Mouse (Mus musculus) kidney, embryonic 14.5 days (tissue): ENCODE measurements around the gene Bmp8b. TPM values are rescaled to one million over a fixed set of nuclear protein-coding genes. Genes with fewer than 3 reads are reported as not detected.
"Not testable (repeated sequence)": the region's sequence is repeated elsewhere in the genome, so short reads cannot be mapped to it uniquely, and the experiment has no call there.

Source experiments
- ATAC-seq: fragments of 200-750 bp; cut with Nextera tagmentation; 2 replicates; pipeline ENCODE4 v1.8.0; 2017; ENCODE audit warnings: moderate number of reproducible peaks, mild to moderate bottlenecking, moderate TSS enrichment, moderate library complexity; ENCODE audit not compliant: low FRiP score, low TSS enrichment
- H3K27ac ChIP-seq: fragments of 300-500 bp; sonication (generic); 2 replicates; pipeline ENCODE4 v1.5.1; 2014; ENCODE audit warnings: low read depth, mild to moderate bottlenecking, low read length, moderate library complexity, mixed read lengths
- H3K27me3 ChIP-seq: fragments of 300-500 bp; sonication (generic); 2 replicates; pipeline ENCODE4 v1.6.1; 2014; ENCODE audit warnings: mild to moderate bottlenecking, low read length; ENCODE audit not compliant: control insufficient read depth, insufficient read depth
- H3K36me3 ChIP-seq: fragments of 300-500 bp; sonication (generic); 2 replicates; pipeline ENCODE4 v1.6.1; 2014; ENCODE audit warnings: low read length, mixed read lengths; ENCODE audit not compliant: control insufficient read depth, insufficient read depth
- H3K4me1 ChIP-seq: fragments of 300-500 bp; sonication (generic); 2 replicates; pipeline ENCODE4 v1.6.1; 2014; ENCODE audit warnings: low read length, mixed read lengths; ENCODE audit not compliant: control insufficient read depth, insufficient read depth
- H3K4me2 ChIP-seq: fragments of 300-500 bp; sonication (generic); replicated peaks from 2 replicates; pipeline ENCODE4 v1.6.1; 2014; ENCODE audit warnings: low read depth, mild to moderate bottlenecking, low read length
- H3K4me3 ChIP-seq: fragments of 300-500 bp; sonication (generic); 2 replicates; pipeline ENCODE4 v1.5.1; 2014; ENCODE audit warnings: mild to moderate bottlenecking, low read length
- H3K9ac ChIP-seq: fragments of 300-500 bp; sonication (generic); 2 replicates; pipeline ENCODE4 v1.6.1; 2014; ENCODE audit warnings: low read depth, mild to moderate bottlenecking, low read length, moderate library complexity
- H3K9me3 ChIP-seq: fragments of 300-500 bp; sonication (generic); 2 replicates; pipeline ENCODE4 v1.6.1; 2016; ENCODE audit warnings: low read length; ENCODE audit not compliant: control insufficient read depth
- WGBS: fragments of 180-500 bp; shearing (Covaris S2); extraction: QIAGEN DNeasy Blood & Tissue Kit; methylation state at CpG from one replicate; pipeline ENCODE4 v1.1.7; 2014; 5-methylcytosine and 5-hydroxymethylcytosine counted together
- polyA plus RNA-seq: library from polyadenylated mRNA; unstranded; fragments of >200 nt; fragmentation: Nextera tagmentation; extraction: Ambion mirVana; gene quantifications from 2 replicates; pipeline ENCODE4 v1.2.1, GENCODE M21; 2014

Gene Bmp8b
- polyA plus RNA-seq, 1 experiment from 2014 or later: 0.16 TPM

GRCm38 (mm10) chr4:123155427-123155826 is 50.5 kb downstream of the Bmp8b start:
- H3K27me3 ChIP-seq: no peaks in the 10 kb centered on the region; the same call in 1 of the 2 replicates
- H3K36me3 ChIP-seq: no peaks in the 10 kb centered on the region
- 0 out of 2 replicates have a peak, but pooled peaks cover 2% of the 10 kb centered on the region for H3K9me3 ChIP-seq
- no peak overlapping the region for H3K27ac ChIP-seq
- H3K4me2 ChIP-seq: no peak overlapping the region
- ATAC-seq: no peak
- 58% methylated on average over 2 of the region's 2 CpGs for WGBS
- no peaks in the 10 kb centered on the region for H3K4me1 ChIP-seq
- H3K9ac ChIP-seq: no peak overlapping the region
- no peak overlapping the region for H3K4me3 ChIP-seq

- Histone ChIP-seq H3K27me3 (no peaks in the 10 kb centered on the region; the same call in 1 of the 2 replicates), H3K4me3 (no peak overlapping the region), H3K4me2 (no peak overlapping the region), H3K36me3 (no peaks in the 10 kb centered on the region), H3K9ac (no peak overlapping the region), H3K4me1 (no peaks in the 10 kb centered on the region), H3K27ac (no peak overlapping the region), H3K9me3 (0 out of 2 replicates have a peak, but pooled peaks cover 2% of the 10 kb centered on the region)
- ATAC-seq: no peak
Measured at GRCm38 (mm10) chr4:123155840-123156239, 50.9 kb downstream of the Bmp8b start.

GRCm38 (mm10) chr4:123160571-123160970 is 55.6 kb downstream of the Bmp8b start:
- Histone ChIP-seq H3K27ac (no peak overlapping the region), H3K36me3 (no peaks in the 10 kb centered on the region), H3K4me2 (no peak overlapping the region), H3K9ac (no peak overlapping the region), H3K9me3 (0 out of 2 replicates have a peak, but pooled peaks cover 2% of the 10 kb centered on the region), H3K27me3 (no peaks in the 10 kb centered on the region), H3K4me3 (no peak overlapping the region), H3K4me1 (no peaks in the 10 kb centered on the region)
- no peak for ATAC-seq
- WGBS: 80% methylated on average over 6 of the region's 6 CpGs

GRCm38 (mm10) chr4:123161251-123161650 is 56.3 kb downstream of the Bmp8b start:
- H3K9ac ChIP-seq, H3K4me2 ChIP-seq, H3K4me3 ChIP-seq, ATAC-seq, H3K9me3 ChIP-seq, H3K27ac ChIP-seq, H3K27me3 ChIP-seq, H3K4me1 ChIP-seq, H3K36me3 ChIP-seq: not testable (repeated sequence)
- WGBS: 45% methylated on average over 3 of the region's 3 CpGs

GRCm38 (mm10) chr4:123162305-123162917 is 57.4 kb downstream of the Bmp8b start:
- ATAC-seq: no peak
- 10% methylated on average over 15 of the region's 15 CpGs for WGBS
- Histone ChIP-seq H3K4me1 (no peaks in the 10 kb centered on the region), H3K27me3 (no peaks in the 10 kb centered on the region), H3K4me3 (no peak overlapping the region), H3K9ac (no peak overlapping the region), H3K4me2 (0 out of 2 replicates have a peak overlapping the region, but pooled peaks have one; percentile 1), H3K27ac (no peak overlapping the region), H3K9me3 (0 out of 2 replicates have a peak, but pooled peaks cover 2% of the 10 kb centered on the region), H3K36me3 (no peaks in the 10 kb centered on the region)

- Histone ChIP-seq H3K27me3 (no peaks in the 10 kb centered on the region), H3K4me2 (no peak overlapping the region), H3K27ac (no peak overlapping the region), H3K4me1 (no peaks in the 10 kb centered on the region), H3K9me3 (0 out of 2 replicates have a peak, but pooled peaks cover 2% of the 10 kb centered on the region), H3K36me3 (no peaks in the 10 kb centered on the region), H3K9ac (no peak overlapping the region), H3K4me3 (no peak overlapping the region)
- ATAC-seq: no peak
- WGBS: 60% methylated on average over 15 of the region's 15 CpGs
Measured at GRCm38 (mm10) chr4:123164157-123164556, 59.2 kb downstream of the Bmp8b start.

GRCm38 (mm10) chr4:123171811-123172210 is 66.8 kb downstream of the Bmp8b start:
- H3K27me3 ChIP-seq: no peaks in the 10 kb centered on the region
- H3K4me1 ChIP-seq: no peaks in the 10 kb centered on the region
- no peak overlapping the region for H3K4me2 ChIP-seq
- ATAC-seq: no peak
- H3K9ac ChIP-seq: no peak overlapping the region
- no peaks in the 10 kb centered on the region for H3K9me3 ChIP-seq
- no peak overlapping the region for H3K4me3 ChIP-seq
- H3K36me3 ChIP-seq: no peaks in the 10 kb centered on the region
- H3K27ac ChIP-seq: no peak overlapping the region

Other genes starting within 250 kb of the Bmp8b start
- 45.6 and 76.7 TPM in 2 replicates for gene Cap1, start 219.1 kb upstream of the Bmp8b start, polyA plus RNA-seq
- gene Mfsd2a, start 144.0 kb upstream of the Bmp8b start, polyA plus RNA-seq: 3.1 and 3.4 TPM in 2 replicates
- 7.9 and 13.8 TPM in 2 replicates for gene Mycl, start 109.5 kb upstream of the Bmp8b start, polyA plus RNA-seq
- 15.8 and 21.7 TPM in 2 replicates for gene Trit1, start 88.6 kb upstream of the Bmp8b start, polyA plus RNA-seq
- gene Oxct2b, start 11.1 kb downstream of the Bmp8b start, polyA plus RNA-seq: 0.45 TPM in 1 of 2 replicates, not detected in the other
- gene Ppie, start 34.8 kb downstream of the Bmp8b start, polyA plus RNA-seq: 110 and 138 TPM in 2 replicates
- 0.83 and 1.0 TPM in 2 replicates for gene Hpcal4, start 78.1 kb downstream of the Bmp8b start, polyA plus RNA-seq
- 0.16 TPM in 1 of 2 replicates, not detected in the other for gene Nt5c1a, start 96.3 kb downstream of the Bmp8b start, polyA plus RNA-seq
- gene Heyl, start 128.4 kb downstream of the Bmp8b start, polyA plus RNA-seq: 25.1 and 50.2 TPM in 2 replicates
- gene Pabpc4, start 157.2 kb downstream of the Bmp8b start, polyA plus RNA-seq: 63.9 and 82.6 TPM in 2 replicates
- not detected in 2 replicates for gene Oxct2a, start 218.5 kb downstream of the Bmp8b start, polyA plus RNA-seq
- gene Bmp8a, start 238.1 kb downstream of the Bmp8b start, polyA plus RNA-seq: 0.20 TPM in 1 of 2 replicates, not detected in the other